Mouse (Mus musculus): Measurements from ENCODE around the gene Cd44.

The Cd44 gene

DNA sequence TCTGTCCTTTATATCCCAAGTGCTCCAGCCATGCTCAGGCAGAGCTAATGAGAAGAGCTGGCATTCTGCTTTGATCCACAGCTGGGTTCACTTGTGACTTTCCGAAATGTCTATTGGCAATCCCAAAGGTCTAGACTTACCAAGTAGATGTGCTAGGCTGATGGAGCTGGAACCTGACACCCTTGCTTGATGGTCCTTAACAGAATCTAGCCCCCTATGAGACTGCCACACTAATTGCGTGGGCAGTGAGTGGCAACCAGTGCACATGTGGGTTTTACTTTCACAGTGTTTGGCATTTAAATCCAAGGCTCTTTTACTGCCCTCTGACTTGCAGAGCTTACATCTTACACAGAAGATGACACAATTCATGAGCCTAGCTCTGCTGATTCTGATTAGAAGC lies 29.0 kb downstream of the Cd44 start:
- DNase-seq (ENCODE audit: low spot score in 2 of 2), result no peak

DNA sequence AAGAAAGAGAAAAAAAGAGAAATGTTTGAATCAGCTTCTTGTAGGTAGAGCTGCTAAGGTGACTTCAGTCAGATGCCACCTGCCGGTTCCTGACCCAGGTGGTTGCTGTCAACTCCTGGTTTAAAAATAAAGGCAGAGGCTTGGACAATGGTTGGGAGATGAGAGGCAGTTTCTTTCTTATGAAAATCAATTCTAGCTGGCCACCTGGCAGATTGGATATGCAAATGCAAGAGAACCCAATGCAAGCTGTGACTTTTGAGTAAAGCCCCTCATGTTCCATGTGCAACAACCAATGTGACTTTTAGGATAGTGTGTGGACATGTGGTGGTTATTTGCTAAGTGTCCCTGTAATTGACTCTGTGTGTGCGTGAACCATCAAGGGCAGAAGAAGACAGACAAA lies 33.0 kb downstream of the Cd44 start:
- no peak for DNase-seq (ENCODE audit: low spot score in 2 of 2)

DNA sequence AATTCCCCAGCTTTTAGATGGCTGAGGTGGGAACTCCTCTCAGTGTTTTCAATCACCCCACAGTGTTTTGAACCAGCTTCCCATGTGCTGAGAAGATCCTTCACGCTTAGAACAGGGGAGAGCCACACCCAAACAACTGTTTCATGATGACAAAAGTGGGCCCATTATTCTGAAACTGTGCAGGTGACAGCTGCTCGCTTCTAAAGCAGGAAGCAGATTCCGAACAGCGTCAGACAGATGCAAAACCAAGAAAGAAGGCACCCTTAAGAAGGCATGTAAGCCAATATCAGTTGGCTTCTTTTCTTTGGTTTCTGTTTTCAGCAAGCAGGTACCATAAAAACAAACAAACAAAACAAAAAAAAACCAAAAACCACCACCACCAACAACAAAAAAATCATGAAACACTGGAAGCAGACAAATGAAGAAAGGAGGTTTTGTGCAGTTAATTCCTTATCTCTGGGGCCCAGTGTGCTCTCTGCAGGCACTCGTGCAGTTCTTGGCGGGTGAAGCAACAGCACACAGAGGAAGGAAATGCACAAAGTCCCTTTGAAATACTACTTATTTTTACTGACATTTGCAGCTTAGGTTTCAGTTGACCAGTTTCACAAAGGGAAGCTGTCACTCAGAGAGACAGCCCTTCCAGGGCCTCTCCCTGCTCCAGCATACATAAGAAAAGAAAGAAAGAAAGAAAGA lies 33.9 kb downstream of the Cd44 start:
- DNase-seq (ENCODE audit: low spot score in 2 of 2), result peak in 1 of 2 experiments; percentile 60

DNA sequence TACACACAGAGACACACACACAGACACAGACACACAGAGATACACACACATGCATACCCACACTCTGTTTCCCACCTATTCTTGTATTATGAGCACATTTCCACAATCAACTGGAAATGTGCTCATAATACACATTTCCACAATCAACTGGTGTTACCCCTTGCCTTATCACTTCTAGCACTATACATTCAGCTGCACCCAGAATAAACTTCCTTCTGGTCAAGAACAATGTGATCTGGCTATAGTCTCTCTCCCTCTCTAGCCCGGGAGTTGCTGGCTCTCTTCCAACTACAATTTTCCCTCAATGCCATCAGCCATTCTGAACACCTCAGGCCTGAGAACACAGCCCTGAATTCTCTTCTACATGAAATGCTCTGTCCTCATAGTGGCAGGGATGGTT lies 34.9 kb downstream of the Cd44 start:
- DNase-seq (ENCODE audit: low spot score in 2 of 2), result no peak

GRCm38 (mm10) chr2:102865354-102865752 lies 36.1 kb downstream of the Cd44 start:
- no peak for DNase-seq (ENCODE audit: low spot score in 2 of 2)

- no peak for DNase-seq (ENCODE audit: low spot score in 2 of 2)
Measured at GRCm38 (mm10) chr2:102864695-102865353, 36.6 kb downstream of the Cd44 start.

- no peak for DNase-seq (ENCODE audit: low spot score in 2 of 2)
Measured at GRCm38 (mm10) chr2:102864036-102864435, 37.4 kb downstream of the Cd44 start.

DNA sequence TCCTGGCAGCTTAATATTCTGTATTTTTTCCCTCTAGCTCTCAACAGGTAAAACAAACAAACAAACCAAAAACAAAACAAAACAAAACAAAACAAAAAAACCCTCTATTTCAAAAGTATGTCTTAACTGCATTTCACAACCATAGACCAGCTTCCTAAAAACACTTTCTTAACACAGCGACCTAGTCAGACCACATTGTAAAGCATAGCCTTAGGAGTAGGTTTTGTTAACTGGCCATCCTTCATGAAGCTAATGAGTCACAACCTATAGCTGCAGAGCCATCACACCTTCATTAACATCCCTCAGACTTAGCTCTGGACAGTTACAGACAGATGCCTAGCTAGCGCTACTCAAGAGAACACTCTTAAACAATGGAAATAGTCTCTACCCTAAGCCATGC lies 37.9 kb downstream of the Cd44 start:
- no peak for DNase-seq (ENCODE audit: low spot score in 2 of 2)

DNA sequence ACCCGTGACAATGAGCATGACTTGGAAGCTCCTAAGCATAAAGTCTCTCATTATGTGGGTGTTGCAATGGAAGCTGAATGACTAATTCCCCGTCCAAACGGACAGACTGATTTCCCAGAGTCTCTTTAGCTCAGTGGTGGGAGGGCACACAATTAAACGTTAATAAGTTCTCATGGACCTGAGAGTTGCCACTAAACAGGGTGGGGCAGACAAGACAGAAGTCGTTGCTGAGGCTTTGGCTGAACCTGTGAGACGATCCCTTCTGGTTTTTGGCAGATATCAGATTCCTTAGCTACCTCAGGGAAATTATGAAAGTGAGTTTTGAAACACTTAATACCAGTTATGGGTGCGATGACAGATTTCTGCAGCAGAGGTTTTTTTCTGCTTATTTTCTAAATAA lies 38.8 kb downstream of the Cd44 start:
- no peak for DNase-seq (ENCODE audit: low spot score in 2 of 2)

- DNase-seq (ENCODE audit: low spot score in 2 of 2), result no peak
Measured at GRCm38 (mm10) chr2:102858271-102858670, 43.2 kb downstream of the Cd44 start.

DNA sequence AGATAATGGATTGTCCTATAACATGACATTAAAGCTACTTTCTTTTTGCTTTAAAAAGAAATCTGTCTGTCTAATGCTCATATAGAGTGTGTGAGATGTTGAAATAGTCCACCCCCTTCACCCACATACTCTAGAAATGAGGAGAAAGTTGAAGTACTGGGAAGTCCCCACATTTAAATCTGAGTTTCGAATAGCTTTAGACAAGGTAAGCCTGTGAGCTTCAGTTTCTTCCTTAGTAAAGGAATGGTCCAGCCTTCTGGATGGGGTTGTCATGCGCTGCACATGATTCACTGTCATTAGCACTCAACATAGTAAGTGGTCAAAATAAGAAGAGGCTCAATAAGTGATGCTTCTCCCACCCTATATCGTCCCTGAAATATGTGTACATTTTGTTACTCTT lies 48.2 kb downstream of the Cd44 start:
- DNase-seq (ENCODE audit: low spot score in 2 of 2), result no peak

GRCm38 (mm10) chr2:102851936-102852477 lies 49.5 kb downstream of the Cd44 start:
- no peak for DNase-seq (ENCODE audit: low spot score in 2 of 2)

- no peak for DNase-seq (ENCODE audit: low spot score in 2 of 2)
Measured at GRCm38 (mm10) chr2:102850026-102850425, 51.4 kb downstream of the Cd44 start.

- DNase-seq (ENCODE audit: low spot score in 2 of 2), result peak; percentile 26 to 43
Measured at GRCm38 (mm10) chr2:102848811-102849433, 52.5 kb downstream of the Cd44 start.

GRCm38 (mm10) chr2:102841231-102841630 lies 60.2 kb downstream of the Cd44 start:
- DNase-seq (ENCODE audit: low spot score in 2 of 2), result no peak

GRCm38 (mm10) chr2:102838179-102838578 lies 63.3 kb downstream of the Cd44 start:
- DNase-seq (ENCODE audit: low spot score in 2 of 2), result no peak

DNA sequence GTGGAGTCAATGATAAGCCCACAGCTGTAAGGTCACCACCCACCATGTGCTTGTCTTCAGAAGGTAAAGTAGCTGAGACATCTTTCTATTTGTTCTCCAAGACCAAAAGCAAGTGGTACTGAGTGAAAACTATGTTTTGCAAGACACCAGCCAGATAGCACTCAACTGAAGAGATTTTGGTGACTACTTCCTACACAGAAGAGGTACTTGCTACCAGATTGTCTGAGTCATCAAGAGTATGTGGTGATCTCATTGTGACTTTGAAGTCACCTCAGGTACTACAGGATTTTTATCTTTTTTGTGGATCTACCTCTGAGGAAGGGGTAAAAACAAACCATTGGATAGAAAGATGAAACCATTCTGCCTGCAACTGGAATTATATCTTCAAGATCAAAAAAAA lies 69.9 kb downstream of the Cd44 start:
- DNase-seq (ENCODE audit: low spot score in 2 of 2), result no peak

- peak; percentile 63 to 67 for DNase-seq (ENCODE audit: low spot score in 2 of 2)
Measured at GRCm38 (mm10) chr2:102829201-102829600, 72.3 kb downstream of the Cd44 start.

DNA sequence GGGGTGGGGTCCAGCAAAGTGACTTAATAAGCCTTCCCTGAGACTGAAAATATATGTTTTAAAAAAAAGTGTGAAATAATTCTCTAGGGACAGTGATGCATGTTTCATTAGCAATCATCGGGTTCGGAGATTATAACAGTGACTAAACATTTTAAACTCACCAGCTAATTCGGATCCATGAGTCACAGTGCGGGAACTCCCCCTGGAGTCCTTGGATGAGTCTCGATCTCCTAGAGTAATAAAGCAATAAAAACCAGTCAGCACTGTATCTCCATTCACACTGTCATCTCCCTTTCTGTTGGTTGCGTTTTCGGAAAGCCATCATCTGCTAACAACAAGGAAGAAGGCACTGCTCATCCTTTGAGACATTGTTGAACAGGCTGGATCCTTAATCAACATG lies 73.1 kb downstream of the Cd44 start:
- DNase-seq (ENCODE audit: low spot score in 2 of 2), result no peak

DNA sequence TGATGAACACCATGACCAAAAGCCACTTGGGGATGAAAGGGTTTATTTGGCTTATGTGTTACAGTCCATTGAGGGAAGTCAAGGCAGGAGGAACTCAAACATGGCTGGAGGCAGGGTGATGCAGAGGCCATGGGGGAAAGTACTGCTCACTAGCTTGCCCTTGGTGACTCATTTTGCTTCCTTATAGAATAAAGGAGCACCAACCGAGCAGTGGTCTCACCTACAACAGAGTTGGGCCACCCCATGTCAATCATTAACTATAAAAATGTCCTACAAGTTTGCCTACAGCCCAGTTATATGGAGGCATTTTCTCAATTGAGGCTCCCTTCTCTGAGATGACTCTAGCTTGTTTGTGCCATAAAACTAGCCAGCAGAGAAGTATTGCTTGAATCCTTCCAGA lies 73.6 kb downstream of the Cd44 start:
- no peak for DNase-seq (ENCODE audit: low spot score in 2 of 2)

DNA sequence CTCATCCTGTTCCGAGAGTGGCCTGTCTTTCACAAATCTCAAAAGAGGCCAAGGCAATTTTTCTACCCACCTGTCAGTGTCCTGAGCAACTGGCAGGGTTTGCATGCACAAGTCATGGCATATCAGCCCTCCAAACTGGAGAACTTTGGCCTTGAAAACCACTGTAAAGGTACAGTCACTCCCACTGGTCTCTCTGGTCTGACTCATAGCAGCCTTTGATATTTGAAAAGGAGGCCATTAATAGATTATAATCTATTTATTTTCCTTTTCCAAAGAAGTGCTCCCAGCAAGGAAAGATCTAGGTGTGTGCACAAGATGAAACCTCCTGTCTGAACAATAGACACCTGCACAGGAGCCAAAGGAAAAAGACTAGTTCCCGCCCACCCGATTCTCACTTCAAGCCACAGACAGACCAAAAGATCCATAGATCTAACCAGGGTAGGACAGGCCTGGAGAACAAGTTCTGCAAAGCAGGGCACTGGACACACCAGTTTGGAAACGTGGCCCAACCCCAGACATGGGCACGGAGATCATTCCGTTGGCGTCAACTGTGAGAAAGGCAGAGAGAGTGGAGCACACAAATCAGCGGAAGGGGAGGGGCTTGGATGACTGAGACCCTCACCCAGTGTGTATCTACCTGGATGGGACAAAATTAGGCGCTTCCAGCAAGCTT lies 75.4 kb downstream of the Cd44 start:
- no peak for DNase-seq (ENCODE audit: low spot score in 2 of 2)

- DNase-seq (ENCODE audit: low spot score in 2 of 2), result no peak
Measured at GRCm38 (mm10) chr2:102822036-102822435, 79.4 kb downstream of the Cd44 start.

Measured in natural killer cell, adult 2 months (primary cell).